Mouse (Mus musculus) cortical plate, adult 2 months (tissue): ENCODE results near the gene Olfr739.

Experiments used
- CTCF ChIP-seq: fragments of 200-500 bp; IDR thresholded peaks from 2 replicates; pipeline ENCODE4 v1.5.1; 2011; ENCODE audit warnings: mild to moderate bottlenecking, control low read depth, low read length; ENCODE audit not compliant: insufficient read depth; ENCODE audit errors: extremely low read depth
- POLR2A ChIP-seq: fragments of 200-500 bp; IDR thresholded peaks from 2 replicates; pipeline ENCODE4 v1.6.1; 2011; ENCODE audit warnings: mild to moderate bottlenecking, low read length, control low read depth; ENCODE audit not compliant: insufficient read depth; ENCODE audit errors: extremely low read depth

- no peak for TF ChIP-seq POLR2A
- TF ChIP-seq CTCF, result no peak
Observed at GRCm38 (mm10) chr14:50418326-50418725, at the start of gene Olfr739.
